Mouse (Mus musculus): ENCODE measurements around the gene Hist1h3c. TPM values are rescaled to one million over a fixed set of nuclear protein-coding genes. Genes with fewer than 3 reads are reported as not detected.
"Not testable (repeated sequence)": the region's sequence is repeated elsewhere in the genome, so short reads cannot be mapped to it uniquely, and the experiment has no call there.

Hist1h3c gene
- total RNA-seq (2017): 6.8 TPM in 1 of 3 replicates, not detected in the others

- 0 out of 2 replicates have a peak, but pooled peaks have one; percentile 51 for ATAC-seq (replicated peaks; ENCODE audit: insufficient number of reproducible peaks, low FRiP score, low TSS enrichment, poor library complexity, severe bottlenecking)
Observed at GRCm38 (mm10) chr13:23745381-23746161, at the start of gene Hist1h3c. Gene Hist1h3c (minus strand): TSS chr13:23745602.

- ATAC-seq (replicated peaks; ENCODE audit: insufficient number of reproducible peaks, low FRiP score, low TSS enrichment, poor library complexity, severe bottlenecking): peak; percentile 80
Observed at GRCm38 (mm10) chr13:23792520-23792919, 47.1 kb upstream of the Hist1h3c start.

- no peak for ATAC-seq (replicated peaks; ENCODE audit: insufficient number of reproducible peaks, low FRiP score, low TSS enrichment, poor library complexity, severe bottlenecking)
Observed at GRCm38 (mm10) chr13:23779025-23779424, 33.6 kb upstream of the Hist1h3c start.

GRCm38 (mm10) chr13:23778339-23778738, 32.9 kb upstream of the Hist1h3c start:
- ATAC-seq (replicated peaks; ENCODE audit: insufficient number of reproducible peaks, low FRiP score, low TSS enrichment, poor library complexity, severe bottlenecking): no peak

- ATAC-seq (replicated peaks; ENCODE audit: insufficient number of reproducible peaks, low FRiP score, low TSS enrichment, poor library complexity, severe bottlenecking): peak; percentile 50; the same call in 1 of the 2 replicates
Observed at GRCm38 (mm10) chr13:23772561-23773313, 27.3 kb upstream of the Hist1h3c start.

- ATAC-seq (replicated peaks; ENCODE audit: insufficient number of reproducible peaks, low FRiP score, low TSS enrichment, poor library complexity, severe bottlenecking): not testable (repeated sequence)
Observed at GRCm38 (mm10) chr13:23769613-23770012, 24.2 kb upstream of the Hist1h3c start, which contains the start of gene Trim38. Gene Trim38 (plus strand): TSS chr13:23769913.

- no peak for ATAC-seq (replicated peaks; ENCODE audit: insufficient number of reproducible peaks, low FRiP score, low TSS enrichment, poor library complexity, severe bottlenecking)
Observed at GRCm38 (mm10) chr13:23768834-23769397, 23.5 kb upstream of the Hist1h3c start.

GRCm38 (mm10) chr13:23766772-23767171, 21.4 kb upstream of the Hist1h3c start:
- no peak for ATAC-seq (replicated peaks; ENCODE audit: insufficient number of reproducible peaks, low FRiP score, low TSS enrichment, poor library complexity, severe bottlenecking)

- ATAC-seq (replicated peaks; ENCODE audit: insufficient number of reproducible peaks, low FRiP score, low TSS enrichment, poor library complexity, severe bottlenecking): no peak
Observed at GRCm38 (mm10) chr13:23765172-23765513, 19.7 kb upstream of the Hist1h3c start.

GRCm38 (mm10) chr13:23764324-23765171, 19.1 kb upstream of the Hist1h3c start:
- no peak for ATAC-seq (replicated peaks; ENCODE audit: insufficient number of reproducible peaks, low FRiP score, low TSS enrichment, poor library complexity, severe bottlenecking)

- ATAC-seq (replicated peaks; ENCODE audit: insufficient number of reproducible peaks, low FRiP score, low TSS enrichment, poor library complexity, severe bottlenecking): peak; percentile 45
Observed at GRCm38 (mm10) chr13:23763586-23764323, 18.4 kb upstream of the Hist1h3c start, which contains the start of gene Hist1h1a. Gene Hist1h1a (plus strand): TSS chr13:23763666.

GRCm38 (mm10) chr13:23763242-23763585, 17.8 kb upstream of the Hist1h3c start:
- no peak for ATAC-seq (replicated peaks; ENCODE audit: insufficient number of reproducible peaks, low FRiP score, low TSS enrichment, poor library complexity, severe bottlenecking)

- ATAC-seq (replicated peaks; ENCODE audit: insufficient number of reproducible peaks, low FRiP score, low TSS enrichment, poor library complexity, severe bottlenecking): peak; percentile 65
Observed at GRCm38 (mm10) chr13:23761871-23762821, 16.7 kb upstream of the Hist1h3c start, which contains the start of gene Hist1h3a. Gene Hist1h3a (minus strand): TSS chr13:23762386.

GRCm38 (mm10) chr13:23760972-23761864, 15.8 kb upstream of the Hist1h3c start, which contains the start of gene Hist1h4a:
Gene Hist1h4a (minus strand): TSS chr13:23761230.
- peak; percentile 61 for ATAC-seq (replicated peaks; ENCODE audit: insufficient number of reproducible peaks, low FRiP score, low TSS enrichment, poor library complexity, severe bottlenecking)

- ATAC-seq (replicated peaks; ENCODE audit: insufficient number of reproducible peaks, low FRiP score, low TSS enrichment, poor library complexity, severe bottlenecking): no peak
Observed at GRCm38 (mm10) chr13:23760240-23760971, 15.0 kb upstream of the Hist1h3c start.
